Mouse (Mus musculus) CH12.LX (cell line): ENCODE data around the gene Slc12a6. TPM values are rescaled to one million over a fixed set of nuclear protein-coding genes. Genes with fewer than 3 reads are reported as not detected.

Source experiments
- DNase-seq: peaks from one replicate; pipeline ENCODE4 v3.0.0-alpha.2; 2013; ENCODE audit errors: extremely low read depth
- H3K27ac ChIP-seq: 2 replicates; pipeline ENCODE4 v1.5.1; 2012; ENCODE audit warnings: low read depth, mild to moderate bottlenecking, control low read depth, moderate library complexity; ENCODE audit not compliant: insufficient read depth
- H3K27me3 ChIP-seq: replicated peaks from 2 replicates; pipeline ENCODE3; 2012; ENCODE audit warnings: inconsistent platforms
- H3K36me3 ChIP-seq, 2 experiments: replicated peaks in 1 of 2; 2 replicates each; pipeline versions ENCODE3 to v1.6.1; 2012; ENCODE audit warnings: inconsistent platforms in 1 of 2, low read length in 1 of 2, mild to moderate bottlenecking in 1 of 2, mixed read lengths in 1 of 2, moderate library complexity in 1 of 2; ENCODE audit not compliant: control insufficient read depth in 1 of 2, insufficient read depth in 1 of 2
- H3K4me1 ChIP-seq, 2 experiments: 2 replicates each; pipeline ENCODE4 v1.6.1; 2012; ENCODE audit warnings: inconsistent platforms in 1 of 2, moderate library complexity in 1 of 2; ENCODE audit not compliant: insufficient read depth in 2 of 2, control insufficient read depth in 1 of 2
- H3K4me2 ChIP-seq: 2 replicates; pipeline ENCODE4 v1.6.1; 2012; ENCODE audit warnings: low read depth, mild to moderate bottlenecking, control low read depth; ENCODE audit not compliant: poor library complexity, insufficient read depth, severe bottlenecking
- H3K4me3 ChIP-seq, 3 experiments: fragments of 150-350 bp in 1 of 3; sonication (generic) in 1 of 3; replicated peaks in 1 of 3; 2 replicates each; pipeline versions ENCODE3 to v1.5.1; 2011 to 2012; ENCODE audit warnings: low read depth in 2 of 3, low read length in 2 of 3, mild to moderate bottlenecking in 2 of 3, moderate library complexity in 2 of 3, control low read depth in 1 of 3, improper control_type of control experiment in 1 of 3, inconsistent platforms in 1 of 3, mixed read lengths in 1 of 3; ENCODE audit not compliant: poor library complexity in 1 of 3
- H3K79me2 ChIP-seq: replicated peaks from 2 replicates; pipeline ENCODE4 v1.6.1; 2012; ENCODE audit warnings: mild to moderate bottlenecking, moderate library complexity; ENCODE audit not compliant: control insufficient read depth, poor library complexity, insufficient read depth, severe bottlenecking; ENCODE audit errors: extremely low read depth
- H3K9ac ChIP-seq: 2 replicates; pipeline ENCODE4 v1.6.1; 2012; ENCODE audit warnings: low read depth, mild to moderate bottlenecking, control low read depth, moderate library complexity; ENCODE audit not compliant: insufficient read depth
- H3K9me3 ChIP-seq: replicated peaks from 2 replicates; pipeline ENCODE3; 2012; ENCODE audit warnings: low read length, inconsistent platforms, mixed read lengths
- CHD2 ChIP-seq: IDR thresholded peaks from 2 replicates; pipeline ENCODE4 v1.6.1; 2011; ENCODE audit warnings: low read length, improper control_type of control experiment
- CTCF ChIP-seq, 2 experiments: IDR thresholded peaks in 1 of 2; conservative IDR thresholded peaks in 1 of 2; 2 replicates each; pipeline ENCODE4 v1.5.1; 2011 to 2012; ENCODE audit warnings: low read depth in 2 of 2, low read length in 2 of 2, improper control_type of control experiment in 1 of 2, inconsistent platforms in 1 of 2, mild to moderate bottlenecking in 1 of 2, moderate library complexity in 1 of 2
- EP300 ChIP-seq: IDR thresholded peaks from 2 replicates; pipeline ENCODE4 v1.6.1; 2011; ENCODE audit warnings: low read length, improper control_type of control experiment
- JUN ChIP-seq: IDR thresholded peaks from 2 replicates; pipeline ENCODE4 v1.6.1; 2011; ENCODE audit warnings: low read depth, mild to moderate bottlenecking, low read length, improper control_type of control experiment, moderate library complexity; ENCODE audit not compliant: insufficient read depth
- JUND ChIP-seq: conservative IDR thresholded peaks from 2 replicates; pipeline ENCODE4 v1.6.1; 2011; ENCODE audit warnings: low read depth, low read length, improper control_type of control experiment
- MAX ChIP-seq: IDR thresholded peaks from 2 replicates; pipeline ENCODE4 v1.6.1; 2011; ENCODE audit warnings: low read length, improper control_type of control experiment
- MEF2A ChIP-seq: IDR thresholded peaks from 2 replicates; pipeline ENCODE4 v1.6.1; 2014; ENCODE audit warnings: low read depth, mild to moderate bottlenecking, inconsistent platforms, low read length, improper control_type of control experiment, borderline replicate concordance
- MXI1 ChIP-seq: IDR thresholded peaks from 2 replicates; pipeline ENCODE4 v1.6.1; 2011; ENCODE audit warnings: mild to moderate bottlenecking, low read depth, low read length, improper control_type of control experiment
- MYC ChIP-seq: IDR thresholded peaks from 2 replicates; pipeline ENCODE4 v1.6.1; 2011; ENCODE audit warnings: low read depth, mild to moderate bottlenecking, improper control_type of control experiment, low read length
- NRF1 ChIP-seq: IDR thresholded peaks from 2 replicates; pipeline ENCODE4 v1.6.1; 2014; ENCODE audit warnings: low read depth, mild to moderate bottlenecking, inconsistent platforms, low read length, improper control_type of control experiment, moderate library complexity
- POLR2A ChIP-seq: IDR thresholded peaks from 2 replicates; pipeline ENCODE4 v1.6.1; 2011; ENCODE audit warnings: low read depth, mild to moderate bottlenecking, improper control_type of control experiment, low read length
- RAD21 ChIP-seq: IDR thresholded peaks from 2 replicates; pipeline ENCODE4 v1.6.1; 2011; ENCODE audit warnings: low read depth, mild to moderate bottlenecking, low read length, improper control_type of control experiment, moderate library complexity
- RCOR1 ChIP-seq: conservative IDR thresholded peaks from 2 replicates; pipeline ENCODE4 v1.6.1; 2012; ENCODE audit warnings: low read depth, mild to moderate bottlenecking, inconsistent platforms, low read length, improper control_type of control experiment
- SIN3A ChIP-seq: IDR thresholded peaks from 2 replicates; pipeline ENCODE4 v1.6.1; 2012; ENCODE audit warnings: low read length, improper control_type of control experiment, inconsistent platforms
- SMC3 ChIP-seq: IDR thresholded peaks from 2 replicates; pipeline ENCODE4 v1.6.1; 2011; ENCODE audit warnings: low read depth, low read length, improper control_type of control experiment
- TCF12 ChIP-seq: IDR thresholded peaks from 2 replicates; pipeline ENCODE4 v1.6.1; 2014; ENCODE audit warnings: low read depth, mild to moderate bottlenecking, inconsistent platforms, low read length, improper control_type of control experiment
- UBTF ChIP-seq: IDR thresholded peaks from 2 replicates; pipeline ENCODE4 v1.6.1; 2012; ENCODE audit warnings: low read depth, mild to moderate bottlenecking, inconsistent platforms, low read length, improper control_type of control experiment, moderate library complexity
- USF2 ChIP-seq: conservative IDR thresholded peaks from 2 replicates; pipeline ENCODE4 v1.6.1; 2011; ENCODE audit warnings: low read depth, low read length, improper control_type of control experiment
- ZKSCAN1 ChIP-seq: IDR thresholded peaks from 2 replicates; pipeline ENCODE4 v1.6.1; 2012; ENCODE audit warnings: low read depth, inconsistent platforms, low read length, improper control_type of control experiment, borderline replicate concordance
- ZMIZ1 ChIP-seq: IDR thresholded peaks from 2 replicates; pipeline ENCODE4 v1.6.1; 2012; ENCODE audit warnings: low read depth, mild to moderate bottlenecking, inconsistent platforms, low read length, improper control_type of control experiment
- ZNF384 ChIP-seq: IDR thresholded peaks from 2 replicates; pipeline ENCODE4 v1.6.1; 2012; ENCODE audit warnings: low read depth, low read length, improper control_type of control experiment, inconsistent platforms
- dilution Hi-C: fragments of 300-500 bp; cut with MboI; formaldehyde crosslinking; loops from 2 replicates; pipeline ENCODE4 v1.14.3; 2020; ENCODE audit warnings: low sequenced_read_pairs; ENCODE audit not compliant: extremely low pct_unique_long_range_greater_than_20kb, extremely low pct_ligation_motif_present
- in situ Hi-C: fragments of 300-500 bp; cut with MboI; formaldehyde crosslinking; loops from 3 replicates; pipeline ENCODE4 v1.14.3; 2019; ENCODE audit warnings: low sequenced_read_pairs, low pct_ligation_motif_present, low pct_unique_long_range_greater_than_20kb, mixed read lengths
- polyA plus RNA-seq: library from polyadenylated mRNA; unstranded; fragments of >175 nt; gene quantifications from 2 replicates; pipeline ENCODE4 v1.2.1, GENCODE M21; 2012; ENCODE audit warnings: low read depth; ENCODE audit not compliant: insufficient read length
- total RNA-seq, 2 experiments: library from RNA; depleted of rRNA; stranded (reverse); fragments of 300-350 nt in 1 of 2; fragments of >200 nt in 1 of 2; gene quantifications; 2 replicates each; pipeline ENCODE4 v1.2.3; 2012 to 2014

Gene Slc12a6
- total and polyA plus RNA-seq, 3 experiments = 7.8 to 14.8 (median 10.5) TPM

DNA sequence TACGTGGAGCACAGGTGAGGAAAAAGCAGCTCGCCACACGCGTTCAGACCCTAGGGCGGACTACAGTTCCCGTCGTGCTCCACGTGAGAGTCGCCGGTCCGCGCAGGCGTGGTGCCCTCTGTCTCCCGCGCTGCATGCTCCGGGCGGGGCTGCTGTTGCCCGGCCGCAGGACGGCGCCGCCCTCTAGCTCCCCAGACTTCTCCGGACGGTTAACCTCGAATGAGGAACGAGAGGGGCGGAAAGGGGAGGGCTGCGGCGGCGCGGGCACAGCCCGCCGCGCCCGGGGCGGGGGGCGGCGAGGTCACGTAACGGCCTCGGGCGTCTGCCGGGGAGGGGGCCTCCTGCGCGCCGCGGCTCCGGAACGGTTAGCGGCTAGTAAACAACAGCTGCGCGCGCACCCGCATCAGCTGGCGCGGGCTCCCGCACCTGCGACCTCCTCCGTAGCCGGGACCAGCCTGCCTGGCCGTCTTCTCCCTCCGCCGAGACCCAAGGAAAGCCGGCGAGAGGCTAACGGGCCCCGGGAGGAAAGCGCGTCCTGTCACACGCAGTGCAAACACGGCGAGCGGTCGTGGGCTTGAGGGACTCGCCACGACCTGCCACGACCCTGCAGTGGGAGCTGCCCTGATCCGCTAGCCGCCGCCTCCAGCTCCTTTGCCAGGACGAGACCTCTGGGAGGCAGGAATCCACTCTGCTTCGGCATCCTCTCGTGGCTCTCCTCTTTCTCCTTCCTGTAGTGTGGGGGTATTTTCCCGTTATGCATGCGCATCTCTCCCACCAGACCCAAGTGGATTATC lies at the start of gene Slc12a6 (continued):
- TF ChIP-seq MXI1 = peak; percentile 86

DNA sequence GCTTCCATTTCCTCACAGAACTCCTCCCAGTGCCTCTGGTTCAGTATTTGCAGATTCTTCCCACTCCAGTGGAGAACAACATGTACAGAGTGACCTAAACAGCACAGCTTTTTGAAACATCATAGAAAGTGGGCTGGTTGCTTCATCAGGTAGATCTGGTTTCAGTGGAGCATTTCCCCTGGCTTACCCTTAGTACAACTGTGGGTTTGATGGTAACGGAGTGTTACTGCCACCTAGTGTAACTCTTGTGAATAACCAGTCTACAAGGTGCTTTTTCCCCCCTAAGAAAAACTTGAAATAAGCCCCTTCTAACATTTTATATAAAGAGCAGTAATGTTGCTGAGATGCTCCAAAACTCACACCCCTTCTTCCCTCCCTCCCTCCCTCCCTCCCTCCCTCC lies 49.6 kb upstream of the Slc12a6 start:
- peak; percentile 74 to 86 for TF ChIP-seq CTCF (conservative IDR thresholded peaks at IDR 0.05 in 1 of 2, IDR thresholded peaks at IDR 0.05 in 1 of 2; ENCODE audit: low read depth in 2 of 2, low read length in 2 of 2)
- TF ChIP-seq SIN3A = no peak
- TF ChIP-seq RAD21 = peak; percentile 87
- TF ChIP-seq ZKSCAN1 = no peak
- TF ChIP-seq CHD2 = no peak
- TF ChIP-seq SMC3 = peak; percentile 68
- TF ChIP-seq, all 38 proteins: peak for 3
- Histone ChIP-seq H3K9ac (no peak overlapping the region), H3K4me1 (peaks cover 2 to 5% of the 10 kb centered on the region in 2 experiments; a peak in 1 of 4 replicates), H3K4me3 (no peak overlapping the region), H3K36me3 (no peaks in the 10 kb centered on the region), H3K9me3 (no peaks in the 10 kb centered on the region), H3K79me2 (no peaks in the 10 kb centered on the region), H3K27me3 (no peaks in the 10 kb centered on the region), H3K27ac (no peak overlapping the region), H3K4me2 (no peak overlapping the region)
- peak; percentile 49 for DNase-seq
- in situ Hi-C loops = no loop called here
- dilution Hi-C loops = no loop called here

DNA sequence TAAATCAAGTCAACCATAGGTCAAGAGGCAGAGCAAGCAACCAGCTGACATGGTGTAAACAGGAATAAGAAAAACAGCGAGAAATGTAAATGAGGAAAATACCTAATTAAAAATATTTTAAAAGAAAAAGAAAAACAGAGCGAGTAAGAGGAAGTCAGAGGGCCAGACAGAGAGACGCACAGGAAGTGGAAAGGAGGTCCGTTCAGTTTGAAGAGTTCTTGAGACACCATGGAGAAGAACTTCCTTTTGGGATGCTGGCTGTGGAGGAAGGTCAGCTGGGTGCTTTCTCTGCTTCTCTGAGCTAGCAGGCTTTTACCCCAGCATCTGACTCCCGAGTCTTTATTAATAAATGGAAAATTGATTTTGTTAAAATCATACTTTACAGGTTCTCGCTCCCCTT lies 48.0 kb upstream of the Slc12a6 start:
- no peak for TF ChIP-seq SMC3
- TF ChIP-seq MAX = no peak
- TF ChIP-seq JUND = no peak
- no peak for TF ChIP-seq TCF12
- no peak for TF ChIP-seq CTCF (conservative IDR thresholded peaks at IDR 0.05 in 1 of 2, IDR thresholded peaks at IDR 0.05 in 1 of 2; ENCODE audit: low read depth in 2 of 2, low read length in 2 of 2)
- no peak for TF ChIP-seq JUN
- no peak for TF ChIP-seq NRF1
- TF ChIP-seq USF2 = no peak
- no peak for TF ChIP-seq ZMIZ1
- no peak for TF ChIP-seq RCOR1
- no peak for TF ChIP-seq EP300
- no peak for TF ChIP-seq MYC
- no peak for TF ChIP-seq UBTF
- TF ChIP-seq ZNF384 = no peak
- TF ChIP-seq CHD2 = no peak
- TF ChIP-seq MEF2A = no peak
- TF ChIP-seq ZKSCAN1 = no peak
- TF ChIP-seq POLR2A = no peak
- no peak for TF ChIP-seq SIN3A
- Histone ChIP-seq H3K4me1 (peaks cover 2 to 5% of the 10 kb centered on the region in 2 experiments; a peak in 1 of 4 replicates), H3K4me3 (no peak overlapping the region), H3K36me3 (no peaks in the 10 kb centered on the region), H3K27me3 (no peaks in the 10 kb centered on the region), H3K4me2 (peak overlapping the region; percentile 44; the same call in 1 of the 2 replicates), H3K27ac (no peak overlapping the region), H3K79me2 (no peaks in the 10 kb centered on the region), H3K9ac (no peak overlapping the region), H3K9me3 (no peaks in the 10 kb centered on the region)
- DNase-seq = no peak
- dilution Hi-C loops = no loop called here
- in situ Hi-C loops = no loop called here
